Mouse (Mus musculus) Patski (cell line): ENCODE measurements around the gene Fam89a. TPM values are rescaled to one million over a fixed set of nuclear protein-coding genes. Genes with fewer than 3 reads are reported as not detected.

ENCODE experiments used
- ATAC-seq: fragments of 100-300 bp; one replicate; pipeline ENCODE4 v1.8.0; 2021
- CTCF ChIA-PET: fragments of 350-600 bp; sonication (Branson Sonifier 250); formaldehyde crosslinking; loops from one replicate; lab custom pipeline; 2022; ENCODE audit warnings: inconsistent platforms; lab: Charles Lee
- POLR2A ChIA-PET: fragments of 350-600 bp; sonication (Branson Sonifier 250); formaldehyde crosslinking; loops from one replicate; lab custom pipeline; 2022; ENCODE audit warnings: antibody characterized with exemption, inconsistent platforms; lab: Charles Lee
- DNase-seq: peaks from one replicate; pipeline ENCODE4 v3.0.0-alpha.2; 2011; ENCODE audit warnings: low read depth, low spot score
- H3K27me3 ChIP-seq: fragments of 371-371 bp; one replicate; pipeline ENCODE4 v1.5.1; 2021
- CTCF ChIP-seq: fragments of 100-300 bp; IDR thresholded peaks from one replicate; pipeline ENCODE4 v1.5.1; 2021
- in situ Hi-C: fragments of 300-500 bp; cut with MboI; formaldehyde crosslinking; loops from 3 replicates; pipeline ENCODE4 v1.11.1; 2018; ENCODE audit warnings: low pct_unique_long_range_greater_than_20kb, mixed read lengths
- polyA plus RNA-seq: library from polyadenylated mRNA; unstranded; gene quantifications from one replicate; pipeline ENCODE4 v1.2.3, GENCODE M21; 2021

Gene Fam89a
- polyA plus RNA-seq, 1 experiment from 2014 or later: 1.2 TPM

DNA sequence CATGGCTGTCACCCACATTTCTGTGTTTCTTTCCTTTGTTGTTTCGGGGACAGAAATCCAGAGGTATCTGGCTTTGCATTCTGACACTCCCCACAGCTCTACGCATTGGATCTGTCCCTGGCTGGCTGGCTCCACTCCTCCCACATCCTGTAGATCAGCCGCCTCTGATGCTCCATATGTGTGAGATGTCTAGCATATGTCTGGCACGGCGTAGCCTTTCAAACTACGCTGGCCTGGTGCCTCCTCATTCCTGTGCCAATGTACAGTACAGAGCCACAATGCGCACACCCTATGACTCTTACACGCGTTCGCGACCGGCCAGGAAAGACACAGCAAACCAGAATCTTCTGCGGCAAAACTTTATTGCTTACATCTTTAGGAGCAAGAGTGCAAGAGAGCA lies 33.0 kb upstream of the Fam89a start:
- POLR2A ChIA-PET: no interaction called here

DNA sequence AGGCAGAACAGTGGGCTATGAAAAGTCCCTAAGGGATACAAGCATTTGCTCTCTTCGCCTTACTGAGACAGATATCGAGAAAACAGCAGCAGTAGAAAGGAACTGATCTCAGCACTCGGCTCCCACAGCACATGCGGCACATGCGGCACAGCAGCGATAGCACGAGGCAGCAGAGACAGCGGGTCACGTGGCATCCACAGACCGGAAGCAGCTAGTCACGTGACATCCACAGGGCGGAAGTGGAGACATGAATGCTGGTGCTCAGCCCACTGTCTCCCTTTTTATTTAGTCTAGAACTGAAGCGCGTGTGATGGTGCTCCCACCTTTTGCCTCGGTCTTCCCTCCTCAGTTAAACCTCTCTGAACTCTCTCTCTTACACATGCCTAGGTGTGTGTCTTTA lies 31.6 kb upstream of the Fam89a start:
- POLR2A ChIA-PET: no interaction called here
- CTCF ChIA-PET: no interaction called here

More for the DNA sequence above, 33.0 kb upstream of the Fam89a start:
- in situ Hi-C loops: no loop called here
- no peak for TF ChIP-seq CTCF
- CTCF ChIA-PET: no interaction called here
- H3K27me3 ChIP-seq: peaks cover 41% of the 10 kb centered on the region
- DNase-seq (no peak), ATAC-seq (no peak)

DNA sequence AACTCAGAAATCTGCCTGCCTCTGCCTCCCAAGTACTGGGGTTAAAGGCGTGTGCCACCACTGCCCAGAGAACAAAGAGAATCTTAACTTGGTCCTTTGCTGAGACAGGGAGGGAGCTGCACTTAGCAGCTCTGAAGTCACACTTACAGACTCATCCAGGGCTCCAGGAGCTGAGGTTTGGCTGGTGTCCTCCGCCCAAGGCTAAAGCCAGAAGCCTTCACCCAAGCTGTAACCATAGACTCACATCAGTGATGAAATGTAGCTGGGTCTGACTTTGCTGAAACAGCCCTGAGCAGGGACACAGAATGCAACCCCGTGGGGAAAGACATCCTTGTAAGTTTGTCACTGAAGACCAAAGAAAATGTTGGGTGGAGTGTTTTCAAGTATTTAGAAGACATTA lies 30.8 kb upstream of the Fam89a start:
- ChIA-PET POLR2A (interaction anchor here (0.6 kb wide), 1 partner anchor 20 kb away, joined by 3 read pairs; no protein-coding TSS in a partner anchor), CTCF (interaction anchor here (0.6 kb wide), 1 partner anchor 27 kb away, joined by 4 read pairs; no protein-coding TSS in a partner anchor)
- DNase-seq: no peak
- no peak for TF ChIP-seq CTCF
- ATAC-seq: no peak
- H3K27me3 ChIP-seq: peaks cover 25% of the 10 kb centered on the region
- in situ Hi-C loops: no loop called here

More for the DNA sequence above, 31.6 kb upstream of the Fam89a start:
- DNase-seq: no peak
- no peak for ATAC-seq
- no peak for TF ChIP-seq CTCF
- H3K27me3 ChIP-seq: peaks cover 30% of the 10 kb centered on the region
- in situ Hi-C loops: no loop called here

DNA sequence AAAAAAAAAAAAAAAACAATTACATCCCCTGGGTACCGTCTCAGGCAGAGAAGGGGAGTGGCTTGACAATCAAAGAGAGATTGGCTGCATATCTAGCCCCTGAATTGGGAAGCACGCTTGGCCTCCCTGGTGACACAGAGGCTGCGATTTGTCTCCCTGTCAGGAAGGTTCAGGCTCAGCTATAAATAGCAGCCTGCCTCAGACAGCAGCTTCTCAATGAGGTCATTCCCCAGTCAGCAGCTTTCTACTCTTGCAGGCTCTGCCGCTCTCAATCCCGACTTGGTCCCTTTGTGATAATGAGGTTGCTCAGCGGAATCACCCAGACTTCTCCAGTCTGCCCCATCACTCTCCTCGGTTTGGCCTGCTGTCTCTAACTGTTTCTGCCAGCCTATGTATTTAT lies 28.6 kb upstream of the Fam89a start:
- ChIA-PET POLR2A (no interaction called here), CTCF (interaction anchor here (0.5 to 0.9 kb wide), 2 partner anchors 31 to 606 kb away, joined by 3 read pairs; no protein-coding TSS in a partner anchor)
- H3K27me3 ChIP-seq: peaks cover 19% of the 10 kb centered on the region
- DNase-seq (peak; percentile 44), ATAC-seq (peak; percentile 83)
- in situ Hi-C loops: no loop called here
- TF ChIP-seq CTCF: no peak

DNA sequence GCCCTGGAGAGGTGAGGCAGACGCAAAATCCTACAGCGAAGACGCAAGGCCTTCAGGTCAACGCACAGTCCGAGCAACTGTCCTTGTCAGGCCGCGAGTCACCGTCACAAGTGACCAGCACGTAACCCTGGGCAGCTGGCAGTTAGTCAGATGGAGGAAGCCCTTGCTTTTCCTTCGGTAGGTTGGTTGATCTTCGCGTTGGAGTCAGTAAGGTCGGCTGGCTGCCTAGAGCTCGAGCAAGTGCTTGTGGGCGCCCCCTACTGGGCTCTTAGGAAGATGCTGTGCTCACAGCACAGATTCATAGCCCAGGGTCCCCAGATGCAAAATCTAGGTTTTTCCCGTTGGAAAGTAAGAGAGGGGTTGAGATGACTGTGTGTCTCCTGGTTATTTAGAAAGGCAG lies 24.1 kb upstream of the Fam89a start:
- TF ChIP-seq CTCF: peak; percentile 92
- CTCF ChIA-PET: interaction anchor here (1.1 to 1.7 kb wide), 2 partner anchors 17 to 37 kb away, joined by 3 to 4 read pairs; no protein-coding TSS in a partner anchor
- in situ Hi-C loops: no loop called here
- ATAC-seq (no peak), DNase-seq (no peak)
- peaks cover 11% of the 10 kb centered on the region for H3K27me3 ChIP-seq
- POLR2A ChIA-PET: interaction anchor here (0.5 kb wide), 1 partner anchor 170 kb away, joined by 11 read pairs; no protein-coding TSS in a partner anchor

DNA sequence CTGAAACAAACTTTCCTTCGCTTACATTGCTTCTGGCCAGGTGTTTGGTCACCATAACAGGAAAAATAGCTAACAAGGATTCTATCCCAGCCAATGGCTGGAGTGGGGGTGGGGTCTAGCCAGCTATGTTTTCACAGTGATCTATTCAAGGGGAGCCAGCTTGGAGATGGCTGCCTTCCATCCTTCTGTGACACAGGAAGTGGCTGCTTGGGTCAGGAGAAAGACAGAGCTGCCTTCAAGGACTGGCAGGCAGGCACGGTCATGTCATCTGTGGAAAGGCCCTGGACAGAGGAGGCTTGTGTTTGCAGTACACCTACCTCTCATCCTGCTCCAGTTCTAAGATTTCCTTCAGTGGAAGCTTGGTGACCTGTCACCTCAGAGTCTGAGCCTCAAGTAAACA lies 20.8 kb upstream of the Fam89a start:
- DNase-seq (no peak), ATAC-seq (no peak)
- TF ChIP-seq CTCF: no peak
- peaks cover 11% of the 10 kb centered on the region for H3K27me3 ChIP-seq
- POLR2A ChIA-PET: no interaction called here
- CTCF ChIA-PET: no interaction called here
- in situ Hi-C loops: no loop called here

DNA sequence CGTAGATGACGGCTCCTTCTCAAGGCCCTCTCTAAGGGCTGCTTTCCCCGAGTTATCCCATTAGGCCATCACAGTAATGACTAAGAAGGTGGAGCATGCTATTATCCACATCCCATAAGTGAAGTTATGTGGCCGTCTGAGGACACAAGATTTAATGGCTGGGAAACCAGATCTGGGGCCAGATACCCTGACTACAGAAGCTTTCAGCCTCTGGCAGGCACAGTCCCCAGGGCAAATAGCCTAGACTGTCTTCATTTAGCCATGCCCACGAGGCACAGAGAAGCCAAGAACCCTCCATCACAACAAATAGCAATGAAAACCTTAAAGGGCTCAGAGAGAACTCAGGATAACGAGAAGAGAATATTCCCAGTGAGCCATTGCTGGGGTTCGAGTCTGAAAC lies 11.4 kb upstream of the Fam89a start:
- in situ Hi-C loops: no loop called here
- CTCF ChIA-PET: no interaction called here
- ATAC-seq (no peak), DNase-seq (no peak)
- TF ChIP-seq CTCF: no peak
- POLR2A ChIA-PET: interaction anchor here (0.6 kb wide), 1 partner anchor 1276 kb away, joined by 3 read pairs; no protein-coding TSS in a partner anchor
- H3K27me3 ChIP-seq: peaks cover 19% of the 10 kb centered on the region

DNA sequence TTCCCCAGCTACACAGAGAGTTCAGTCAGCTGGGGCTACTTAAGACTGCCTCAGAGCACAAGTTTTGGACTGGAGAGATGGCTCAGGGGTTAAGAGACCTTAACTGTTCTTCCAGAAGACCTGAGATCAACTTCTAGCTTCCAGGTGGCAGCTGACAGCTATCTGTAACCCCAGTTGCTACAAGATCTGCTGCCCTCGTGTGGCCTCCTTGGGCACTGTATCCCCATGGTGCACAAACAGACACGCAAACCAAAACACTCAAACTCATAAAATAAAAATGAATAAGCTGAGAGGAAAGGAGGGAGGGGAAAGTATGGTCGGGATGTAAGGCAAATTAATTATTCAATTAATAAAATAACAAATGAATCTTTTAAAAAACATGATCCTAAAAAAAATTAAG lies 6.9 kb upstream of the Fam89a start:
- H3K27me3 ChIP-seq: peaks cover 12% of the 10 kb centered on the region
- in situ Hi-C loops: no loop called here
- ChIA-PET POLR2A (no interaction called here), CTCF (interaction anchor here (0.7 to 1.6 kb wide), 8 partner anchors 10 to 73 kb away, joined by 3 to 5 read pairs (median 4); no protein-coding TSS in a partner anchor)
- DNase-seq (no peak), ATAC-seq (no peak)
- TF ChIP-seq CTCF: peak; percentile 79

DNA sequence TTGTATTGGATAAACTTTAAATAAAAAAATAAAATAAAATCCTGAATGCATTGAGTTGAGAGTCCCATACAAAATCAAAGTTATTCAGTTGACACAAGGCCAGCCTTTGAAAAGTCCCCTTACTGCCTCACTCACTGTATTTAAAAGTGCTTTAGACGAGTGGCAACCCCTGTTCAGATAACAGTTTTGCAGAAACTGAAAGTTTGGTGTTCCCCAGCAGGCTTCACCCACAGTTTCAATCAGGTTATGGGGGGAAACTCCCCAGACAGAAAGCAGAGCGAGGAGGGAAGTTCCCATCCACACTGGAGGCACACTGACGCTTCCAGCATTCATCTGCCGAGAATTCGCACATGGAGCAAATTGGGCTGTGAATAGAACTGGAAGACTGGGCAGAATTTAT lies 5.0 kb upstream of the Fam89a start:
- no peak for TF ChIP-seq CTCF
- peaks cover 8% of the 10 kb centered on the region for H3K27me3 ChIP-seq
- DNase-seq (no peak), ATAC-seq (no peak)
- in situ Hi-C loops: no loop called here
- POLR2A ChIA-PET: no interaction called here
- CTCF ChIA-PET: no interaction called here

DNA sequence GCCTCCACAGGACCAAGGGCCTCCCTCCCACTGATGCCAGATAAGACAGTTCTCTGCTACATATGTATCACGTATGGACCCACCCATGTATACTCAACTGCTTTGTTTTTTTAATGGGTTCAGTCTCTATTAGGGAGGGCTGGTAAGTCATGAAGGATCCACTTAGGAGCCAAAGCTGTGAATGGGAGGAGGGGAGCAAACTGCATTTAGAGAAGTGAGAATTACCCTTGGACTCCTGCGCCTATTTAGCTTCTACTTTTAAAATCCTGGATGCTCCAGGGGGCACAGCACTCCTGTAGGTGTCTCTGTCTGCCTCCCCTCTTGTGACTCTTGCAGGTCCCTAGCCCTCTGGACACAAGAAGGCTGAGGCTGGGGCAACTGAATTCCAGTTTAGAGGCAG lies 4.5 kb upstream of the Fam89a start:
- ChIA-PET POLR2A (no interaction called here), CTCF (no interaction called here)
- in situ Hi-C loops: no loop called here
- ATAC-seq: no peak
- no peak for TF ChIP-seq CTCF
- H3K27me3 ChIP-seq: peaks cover 10% of the 10 kb centered on the region
- DNase-seq: no peak

DNA sequence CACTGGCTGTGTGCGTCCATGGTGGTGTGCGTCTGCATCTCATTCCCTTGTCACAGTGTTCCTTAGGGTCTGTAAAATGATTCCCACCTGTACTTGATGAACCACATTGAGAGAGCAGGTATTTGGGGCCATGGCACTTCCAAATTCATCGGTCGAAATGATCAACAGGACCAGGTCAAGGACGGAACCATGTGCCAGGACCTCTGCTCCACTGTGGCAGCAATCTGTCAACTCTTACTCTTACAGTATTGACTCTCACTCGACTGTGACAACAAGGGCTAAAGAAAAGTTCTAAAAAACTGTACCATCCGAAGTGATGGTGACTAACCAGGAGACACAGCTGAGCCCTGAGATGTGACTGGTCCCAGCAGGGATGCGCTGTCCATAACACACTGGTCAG lies 3.8 kb upstream of the Fam89a start:
- no peak for ATAC-seq
- no peak for TF ChIP-seq CTCF
- in situ Hi-C loops: no loop called here
- ChIA-PET POLR2A (no interaction called here), CTCF (no interaction called here)
- H3K27me3 ChIP-seq: peaks cover 10% of the 10 kb centered on the region
- DNase-seq: no peak
